Comparison of ENCODE assay signal across 9 mouse cellular contexts in the genomic region with DNA sequence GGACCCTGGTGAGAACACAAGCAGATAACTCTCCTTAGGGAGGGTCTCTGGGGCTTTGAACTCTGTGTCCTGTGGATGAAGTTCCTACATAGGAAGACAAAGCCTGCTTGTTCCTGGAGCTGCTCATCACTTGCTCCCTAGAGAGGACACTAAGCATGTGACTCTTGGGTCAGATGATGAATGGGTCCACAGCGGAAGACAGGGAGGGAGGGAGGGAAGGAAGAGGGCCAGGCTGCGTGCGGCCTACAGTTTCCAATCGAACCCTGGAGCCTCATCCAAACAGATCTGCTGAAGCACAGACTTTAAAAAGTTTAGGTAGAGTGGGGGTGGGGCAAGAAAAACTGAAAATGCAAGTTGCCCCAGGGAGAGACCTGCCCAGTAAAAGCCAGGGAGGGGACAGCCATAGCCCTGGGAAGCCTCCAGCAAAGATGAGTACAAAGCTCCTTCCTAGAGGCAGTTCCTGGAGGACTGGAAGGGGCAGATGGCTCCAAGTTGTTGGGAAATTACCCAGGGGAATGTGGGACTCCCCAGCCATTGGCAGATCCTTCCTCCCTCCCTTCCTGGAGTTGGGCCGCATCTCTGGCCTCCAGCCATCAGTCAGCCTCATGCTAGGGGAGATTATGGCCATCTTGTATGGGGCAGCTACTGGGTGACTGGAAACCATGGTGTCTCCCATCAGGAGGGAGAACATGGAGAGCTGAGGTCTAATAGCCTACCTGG. TPM values are rescaled to one million over a fixed set of nuclear protein-coding genes. Genes with fewer than 3 reads are reported as not detected.
DNase-seq lines count a peak whose midpoint lies in the region; ATAC-seq and TF ChIP-seq lines count a peak whose summit lies in the region.
"Had no signal": no experiment of that assay in that cellular context is flagged by ENCODE, and none has a peak within 500 bp of the region (broad histone marks: within the 10 kb centered on the region; RNA-seq: fewer than 3 reads in every experiment).

No protein-coding gene starts in this region.

- H3K4me2 ChIP-seq in hindbrain, postnatal 0 days (ENCODE audit: low read depth, low read length), result no peak overlapping the region
- H3K4me2 ChIP-seq in hindbrain, embryonic 11.5 days (replicated peaks; ENCODE audit: low read depth, low read length), result no peak overlapping the region
- H3K4me2 ChIP-seq in intestine, embryonic 15.5 days (replicated peaks), result 0 out of 2 replicates have a peak overlapping the region, but pooled peaks have one; percentile 4
- no peak overlapping the region for H3K4me2 ChIP-seq in hindbrain, embryonic 16.5 days (ENCODE audit: low read length)
- H3K4me2 ChIP-seq in hindbrain, embryonic 12.5 days (replicated peaks), result no peak overlapping the region

- 80% methylated on average over 5 of the region's 5 CpGs for WGBS in hindbrain, postnatal 0 days
- WGBS in hindbrain, embryonic 11.5 days, result 77% methylated on average over 5 of the region's 5 CpGs
- WGBS in intestine, embryonic 15.5 days, result 60% methylated on average over 5 of the region's 5 CpGs
- WGBS in hindbrain, embryonic 16.5 days, result 60% methylated on average over 5 of the region's 5 CpGs
- WGBS in hindbrain, embryonic 12.5 days, result 75% methylated on average over 5 of the region's 5 CpGs

- no peak overlapping the region for H3K27ac ChIP-seq in hindbrain, postnatal 0 days
- no peak overlapping the region for H3K27ac ChIP-seq in hindbrain, embryonic 11.5 days (ENCODE audit: low read depth, low read length)
- H3K27ac ChIP-seq in intestine, embryonic 15.5 days, result no peak overlapping the region
- H3K27ac ChIP-seq in hindbrain, embryonic 16.5 days (ENCODE audit: low read depth, low read length), result no peak overlapping the region
- no peak overlapping the region for H3K27ac ChIP-seq in hindbrain, embryonic 12.5 days
- H3K27ac ChIP-seq: neural tube, embryonic 13.5 days had no signal

- no peak overlapping the region for H3K9ac ChIP-seq in hindbrain, postnatal 0 days (replicated peaks; ENCODE audit: low read length)
- no peak overlapping the region for H3K9ac ChIP-seq in hindbrain, embryonic 11.5 days (ENCODE audit: low read depth, low read length)
- no peak overlapping the region for H3K9ac ChIP-seq in intestine, embryonic 15.5 days
- H3K9ac ChIP-seq in hindbrain, embryonic 16.5 days (ENCODE audit: low read depth, low read length), result no peak overlapping the region
- H3K9ac ChIP-seq in hindbrain, embryonic 12.5 days, result no peak overlapping the region; the same call in 1 of the 2 replicates

- H3K36me3 ChIP-seq in hindbrain, postnatal 0 days (ENCODE audit: insufficient read depth, low read length), result no peaks in the 10 kb centered on the region
- no peaks in the 10 kb centered on the region for H3K36me3 ChIP-seq in hindbrain, embryonic 11.5 days (ENCODE audit: control insufficient read depth, insufficient read depth, low read length)
- 0 out of 2 replicates have a peak, but pooled peaks cover 1% of the 10 kb centered on the region for H3K36me3 ChIP-seq in intestine, embryonic 15.5 days
- no peaks in the 10 kb centered on the region for H3K36me3 ChIP-seq in hindbrain, embryonic 16.5 days (ENCODE audit: control insufficient read depth, insufficient read depth, low read length)
- peaks cover 4% of the 10 kb centered on the region; the same call in 1 of the 2 replicates for H3K36me3 ChIP-seq in hindbrain, embryonic 12.5 days

- ATAC-seq in hindbrain, postnatal 0 days, result no peak
- no peak for ATAC-seq in hindbrain, embryonic 11.5 days (ENCODE audit: low FRiP score)
- ATAC-seq in intestine, embryonic 15.5 days, result no peak
- ATAC-seq in hindbrain, embryonic 16.5 days, result no peak
- no peak for ATAC-seq in hindbrain, embryonic 12.5 days (ENCODE audit: low FRiP score)

- H3K4me1 ChIP-seq in hindbrain, postnatal 0 days (ENCODE audit: insufficient read depth, low read length), result peaks cover 5% of the 10 kb centered on the region; the same call in 1 of the 2 replicates
- H3K4me1 ChIP-seq in hindbrain, embryonic 11.5 days (replicated peaks; ENCODE audit: control insufficient read depth, insufficient read depth, low read length), result no peaks in the 10 kb centered on the region; the same call in 1 of the 2 replicates
- H3K4me1 ChIP-seq in intestine, embryonic 15.5 days (replicated peaks), result peaks cover 19% of the 10 kb centered on the region
- H3K4me1 ChIP-seq in hindbrain, embryonic 16.5 days (ENCODE audit: control insufficient read depth, insufficient read depth, low read depth, low read length), result peaks cover 4% of the 10 kb centered on the region
- H3K4me1 ChIP-seq in hindbrain, embryonic 12.5 days, result peaks cover 16% of the 10 kb centered on the region

- TF ChIP-seq CTCF in hindbrain, postnatal 0 days (IDR thresholded peaks at IDR 0.05; ENCODE audit: low read depth), result no peak

- no peak overlapping the region for H3K4me3 ChIP-seq in hindbrain, postnatal 0 days (ENCODE audit: low read length)
- H3K4me3 ChIP-seq in hindbrain, embryonic 11.5 days (ENCODE audit: low read depth, low read length), result no peak overlapping the region
- H3K4me3 ChIP-seq in intestine, embryonic 15.5 days (replicated peaks), result no peak overlapping the region
- H3K4me3 ChIP-seq in hindbrain, embryonic 16.5 days (ENCODE audit: low read length), result no peak overlapping the region
- H3K4me3 ChIP-seq in hindbrain, embryonic 12.5 days, result no peak overlapping the region

- H3K27me3 ChIP-seq in hindbrain, postnatal 0 days (ENCODE audit: insufficient read depth, low read length), result no peaks in the 10 kb centered on the region
- no peaks in the 10 kb centered on the region for H3K27me3 ChIP-seq in hindbrain, embryonic 11.5 days (ENCODE audit: control insufficient read depth, insufficient read depth, low read length)
- no peaks in the 10 kb centered on the region for H3K27me3 ChIP-seq in intestine, embryonic 15.5 days (replicated peaks)
- no peaks in the 10 kb centered on the region for H3K27me3 ChIP-seq in hindbrain, embryonic 16.5 days (replicated peaks; ENCODE audit: control insufficient read depth, insufficient read depth, low read length)
- no peaks in the 10 kb centered on the region for H3K27me3 ChIP-seq in hindbrain, embryonic 12.5 days
- H3K27me3 ChIP-seq: neural tube, embryonic 13.5 days had no signal

- peak; percentile 46 for DNase-seq in hindbrain, postnatal 0 days (ENCODE audit: low spot score)
- DNase-seq in hindbrain, embryonic 11.5 days (ENCODE audit: low spot score), result no peak
- DNase-seq in cerebellum, postnatal 10 days, result peak; percentile 58 to 78
- DNase-seq in lung, postnatal 14 days, result peak; percentile 41
- DNase-seq in urinary bladder, postnatal 25 days (ENCODE audit: low spot score), result no peak

- H3K9me3 ChIP-seq in hindbrain, postnatal 0 days (ENCODE audit: low read length), result no peaks in the 10 kb centered on the region
- H3K9me3 ChIP-seq in hindbrain, embryonic 11.5 days (ENCODE audit: control insufficient read depth, low read length), result no peaks in the 10 kb centered on the region
- no peaks in the 10 kb centered on the region for H3K9me3 ChIP-seq in intestine, embryonic 15.5 days
- H3K9me3 ChIP-seq in hindbrain, embryonic 16.5 days (ENCODE audit: control insufficient read depth, low read length), result no peaks in the 10 kb centered on the region
- no peaks in the 10 kb centered on the region for H3K9me3 ChIP-seq in hindbrain, embryonic 12.5 days (replicated peaks)
- H3K9me3 ChIP-seq: neural tube, embryonic 13.5 days had no signal

RNA-seq across cellular contexts. Expression of a gene that starts 1.7 kb away (rescaled TPM):
- 15.2 TPM in 2 replicates for total RNA-seq in hindbrain, postnatal 0 days (2014; rRNA removed)
- 9.7 and 9.9 TPM in 2 replicates for polyA plus RNA-seq in hindbrain, postnatal 0 days (2015; fragmentation: Nextera tagmentation; extraction: Ambion mirVana)
- polyA plus RNA-seq in hindbrain, embryonic 11.5 days (2014; fragmentation: Nextera tagmentation; extraction: Ambion mirVana), result 12.0 and 13.8 TPM in 2 replicates
- 18.6 and 21.7 TPM in 2 replicates for polyA plus RNA-seq in intestine, embryonic 15.5 days (2015; fragmentation: Nextera tagmentation; extraction: Ambion mirVana)
- polyA plus RNA-seq in hindbrain, embryonic 16.5 days (2015; fragmentation: Nextera tagmentation; extraction: Ambion mirVana), result 14.7 and 15.0 TPM in 2 replicates
- 13.1 and 14.0 TPM in 2 replicates for polyA plus RNA-seq in hindbrain, embryonic 12.5 days (2016; fragmentation: Nextera tagmentation; extraction: Ambion mirVana)

RNA-seq across cellular contexts. Expression of a gene that starts 22.0 kb away (rescaled TPM):
- 0.07 and 0.26 TPM in 2 replicates for total RNA-seq in hindbrain, postnatal 0 days (2014; rRNA removed)
- polyA plus RNA-seq in hindbrain, postnatal 0 days (2015; fragmentation: Nextera tagmentation; extraction: Ambion mirVana), result 0.10 and 0.25 TPM in 2 replicates
- polyA plus RNA-seq in hindbrain, embryonic 11.5 days (2014; fragmentation: Nextera tagmentation; extraction: Ambion mirVana), result 0.03 TPM in 2 replicates
- 0.04 TPM in 2 replicates for polyA plus RNA-seq in intestine, embryonic 15.5 days (2015; fragmentation: Nextera tagmentation; extraction: Ambion mirVana)
- polyA plus RNA-seq in hindbrain, embryonic 16.5 days (2015; fragmentation: Nextera tagmentation; extraction: Ambion mirVana), result 0.05 and 0.14 TPM in 2 replicates
- 0.17 and 0.18 TPM in 2 replicates for polyA plus RNA-seq in hindbrain, embryonic 12.5 days (2016; fragmentation: Nextera tagmentation; extraction: Ambion mirVana)

RNA-seq across cellular contexts. Expression of a gene that starts 49.8 kb away (rescaled TPM):
- 34.1 and 37.1 TPM in 2 replicates for total RNA-seq in hindbrain, postnatal 0 days (2014; rRNA removed)
- 46.7 and 55.5 TPM in 2 replicates for polyA plus RNA-seq in hindbrain, postnatal 0 days (2015; fragmentation: Nextera tagmentation; extraction: Ambion mirVana)
- 88.9 and 95.2 TPM in 2 replicates for polyA plus RNA-seq in hindbrain, embryonic 11.5 days (2014; fragmentation: Nextera tagmentation; extraction: Ambion mirVana)
- 65.1 and 66.7 TPM in 2 replicates for polyA plus RNA-seq in intestine, embryonic 15.5 days (2015; fragmentation: Nextera tagmentation; extraction: Ambion mirVana)
- polyA plus RNA-seq in hindbrain, embryonic 16.5 days (2015; fragmentation: Nextera tagmentation; extraction: Ambion mirVana), result 59.2 and 60.1 TPM in 2 replicates
- 67.5 and 71.8 TPM in 2 replicates for polyA plus RNA-seq in hindbrain, embryonic 12.5 days (2016; fragmentation: Nextera tagmentation; extraction: Ambion mirVana)

RNA-seq across cellular contexts. Expression of a gene that starts 50.9 kb away (rescaled TPM):
- total RNA-seq in hindbrain, postnatal 0 days (2014; rRNA removed), result 0.31 and 0.79 TPM in 2 replicates
- 0.25 and 0.29 TPM in 2 replicates for polyA plus RNA-seq in hindbrain, postnatal 0 days (2015; fragmentation: Nextera tagmentation; extraction: Ambion mirVana)
- 0.06 and 0.33 TPM in 2 replicates for polyA plus RNA-seq in hindbrain, embryonic 11.5 days (2014; fragmentation: Nextera tagmentation; extraction: Ambion mirVana)
- polyA plus RNA-seq in intestine, embryonic 15.5 days (2015; fragmentation: Nextera tagmentation; extraction: Ambion mirVana), result 0.44 and 0.53 TPM in 2 replicates
- 0.30 and 0.54 TPM in 2 replicates for polyA plus RNA-seq in hindbrain, embryonic 16.5 days (2015; fragmentation: Nextera tagmentation; extraction: Ambion mirVana)
- polyA plus RNA-seq in hindbrain, embryonic 12.5 days (2016; fragmentation: Nextera tagmentation; extraction: Ambion mirVana), result 0.41 and 0.59 TPM in 2 replicates

Comparison
In these comparisons a context has a peak if more than half of its experiments do, and no peak if none do; other contexts are left out.
1. DNase-seq: peak in hindbrain, postnatal 0 days (single experiment), cerebellum, postnatal 10 days (2 of 2) and lung, postnatal 14 days (single experiment); none in hindbrain, embryonic 11.5 days (single experiment) and urinary bladder, postnatal 25 days (single experiment).